Mouse (Mus musculus) heart, postnatal 14 days (tissue): ENCODE measurements around the gene Patj. TPM values are rescaled to one million over a fixed set of nuclear protein-coding genes. Genes with fewer than 3 reads are reported as not detected.
"Not testable (repeated sequence)": the region's sequence is repeated elsewhere in the genome, so short reads cannot be mapped to it uniquely, and the experiment has no call there.

ENCODE experiments used
- DNase-seq, 2 experiments: peaks; one replicate each; pipeline ENCODE4 v3.0.0; 2021 to 2022
- intact Hi-C: fragments of 180-260 bp; cut with DNase I; formaldehyde crosslinking; loops from one replicate; pipeline ENCODE4 v1.15.1; 2025
- total RNA-seq, 2 experiments: library from RNA; stranded (reverse); gene quantifications; 2 replicates each; pipeline ENCODE4 v1.2.3; 2021

Gene Patj
- total RNA-seq, 2 experiments from 2014 or later = 9.5 to 13.6 TPM

DNA sequence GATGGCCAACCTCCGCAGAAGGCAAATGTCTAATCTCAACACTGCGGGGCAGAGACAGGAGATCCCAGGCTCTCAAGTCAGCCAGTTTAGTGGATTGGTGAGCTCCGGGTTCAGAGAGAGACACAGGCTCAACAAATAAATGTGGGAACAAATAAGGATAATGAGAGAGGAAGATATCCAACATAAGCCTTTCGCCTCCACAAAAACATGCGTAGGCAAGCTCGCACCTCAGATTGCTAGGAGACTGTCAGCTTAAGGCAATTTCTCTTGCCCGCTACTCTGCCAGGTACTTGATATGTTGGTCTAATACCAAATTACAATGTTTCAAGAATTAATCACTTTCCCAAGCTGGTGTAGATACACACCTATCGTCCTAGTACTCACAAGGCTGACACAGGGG lies 315.3 kb downstream of the Patj start:
- DNase-seq = no peak
- intact Hi-C loops = no loop called here

- no peak for DNase-seq
- intact Hi-C loops = no loop called here
These were observed 322.4 kb downstream of the Patj start for GRCm38 (mm10) chr4:98717735-98718546.

GRCm38 (mm10) chr4:98718547-98718917 lies 322.9 kb downstream of the Patj start:
- DNase-seq = no peak
- intact Hi-C loops = no loop called here

GRCm38 (mm10) chr4:98722454-98722853 lies 326.9 kb downstream of the Patj start:
- intact Hi-C loops = loop anchor here (5.0 kb wide), 1 partner anchor 165 kb away; no protein-coding TSS in a partner anchor
- peak; percentile 42 to 69 for DNase-seq

DNA sequence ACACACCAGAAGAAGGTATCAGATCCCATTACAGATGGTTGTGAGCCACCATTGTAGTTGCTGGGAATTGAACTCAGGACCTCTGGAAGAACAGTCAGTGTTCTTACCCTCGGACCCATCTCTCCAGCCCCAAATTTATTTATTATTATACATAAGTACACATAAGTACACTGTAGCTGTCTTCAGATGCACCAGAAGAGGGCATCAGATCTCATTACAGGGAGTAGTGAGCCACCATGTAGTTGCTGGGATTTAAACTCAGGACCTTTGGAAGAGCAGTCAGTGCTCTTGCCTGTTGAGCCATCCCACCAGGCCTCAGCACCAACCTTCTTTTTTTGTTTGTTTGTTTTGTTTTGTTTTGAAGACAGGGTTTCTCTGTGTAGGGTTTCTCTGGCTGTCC lies 329.1 kb downstream of the Patj start:
- intact Hi-C loops = loop anchor here (5.0 kb wide), 1 partner anchor 163 kb away; no protein-coding TSS in a partner anchor

DNA sequence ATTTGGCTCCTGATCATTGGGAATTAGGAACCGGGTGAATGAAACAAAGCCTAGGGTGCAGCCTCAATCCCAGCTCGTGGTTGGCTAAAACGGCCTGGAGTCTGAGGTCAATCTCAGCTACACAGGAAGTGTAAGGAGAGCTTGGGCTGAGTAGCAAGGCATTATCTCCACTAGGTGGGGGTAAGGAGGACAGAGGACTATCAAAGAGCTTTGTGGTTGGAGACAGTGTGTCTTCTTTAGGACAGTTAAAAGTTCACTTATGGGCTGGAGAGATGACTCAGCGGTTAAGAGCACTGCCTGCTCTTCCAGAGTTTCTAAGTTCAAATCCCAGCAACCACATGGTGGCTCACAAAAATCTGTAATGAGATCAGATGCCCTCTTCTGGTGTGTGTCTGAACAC lies 329.9 kb downstream of the Patj start:
- DNase-seq = no peak
- intact Hi-C loops = no loop called here

More for the DNA sequence above, 329.1 kb downstream of the Patj start:
- DNase-seq = not testable (repeated sequence)

DNA sequence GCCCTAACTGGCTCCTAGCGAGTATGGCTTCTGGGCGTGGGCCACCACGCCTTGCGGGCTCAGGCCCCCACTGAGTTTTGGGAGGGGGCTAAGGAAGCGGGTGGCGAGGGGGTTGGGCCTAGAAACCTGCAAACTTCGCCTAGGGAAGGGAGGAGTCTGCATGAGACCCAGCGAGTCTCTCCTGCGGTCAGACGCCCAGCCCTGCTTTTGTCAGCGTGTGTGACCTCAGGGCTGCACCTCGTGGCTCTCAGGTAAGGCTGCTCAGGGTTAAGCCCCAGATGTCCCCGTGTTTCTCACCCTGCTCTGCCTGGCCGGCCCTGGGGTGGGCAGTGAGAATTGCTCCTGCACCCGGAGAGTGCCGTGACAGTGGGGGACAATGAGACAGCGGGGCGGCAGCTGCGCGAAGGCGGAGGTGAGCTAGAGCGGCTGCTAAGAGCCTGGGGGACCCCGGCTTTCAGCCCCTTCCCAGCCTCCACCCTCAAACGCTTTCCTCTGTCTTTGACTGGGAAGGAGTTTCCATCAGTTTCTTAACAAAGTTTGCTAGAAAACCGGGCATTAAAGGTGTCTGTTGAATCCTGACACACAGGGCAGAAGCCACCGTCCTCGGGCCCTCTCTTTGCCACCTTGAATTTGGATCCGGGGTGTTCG lies 331.1 kb downstream of the Patj start, which contains the start of gene L1td1:
Gene L1td1, plus strand, starts transcription at position 145 of the 648 bp plus-strand sequence.
- intact Hi-C loops = no loop called here

DNA sequence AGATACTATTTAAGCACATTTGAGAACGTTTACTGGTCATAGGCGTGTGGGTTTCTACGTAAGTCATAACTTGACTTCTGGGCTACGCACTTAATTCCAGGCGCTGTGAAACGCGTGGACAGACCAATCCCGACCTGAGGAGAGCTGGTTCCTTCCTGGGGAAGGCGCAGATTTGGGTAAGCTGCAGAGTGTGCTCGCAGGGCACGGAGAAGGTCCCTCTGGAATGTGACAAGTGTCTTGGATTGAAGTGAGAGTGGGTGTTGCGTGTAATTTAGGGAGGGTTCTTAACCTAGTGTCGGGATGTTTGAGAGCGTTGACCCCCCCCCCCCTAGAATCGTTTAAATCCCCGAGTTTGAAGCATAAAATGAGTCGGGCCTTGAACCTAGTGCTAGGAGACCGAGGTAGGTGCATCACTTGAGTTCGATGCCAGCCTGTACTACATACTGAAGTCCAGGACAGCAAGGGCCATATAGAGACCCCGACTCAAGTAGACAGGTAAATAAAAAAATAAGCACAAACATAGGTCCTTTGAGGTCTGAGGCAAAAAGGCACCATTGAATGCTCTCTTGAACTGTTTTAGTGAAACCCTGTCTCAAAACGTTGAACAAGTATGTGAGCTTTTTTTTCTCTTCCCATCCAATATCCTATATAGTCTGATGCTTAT lies 331.8 kb downstream of the Patj start:
- intact Hi-C loops = no loop called here
- no peak for DNase-seq

More for the DNA sequence above, 331.1 kb downstream of the Patj start, which contains the start of gene L1td1:
- no peak for DNase-seq

GRCm38 (mm10) chr4:98727959-98728347 lies 332.4 kb downstream of the Patj start:
- intact Hi-C loops = no loop called here
- no peak for DNase-seq

- intact Hi-C loops = no loop called here
These were observed 333.1 kb downstream of the Patj start for GRCm38 (mm10) chr4:98728716-98729115.

GRCm38 (mm10) chr4:98733660-98734059 lies 338.1 kb downstream of the Patj start:
- DNase-seq = no peak
- intact Hi-C loops = loop anchor here (5.0 kb wide), 1 partner anchor 84 kb away; the partner anchor contains the start of gene Kank4

More at GRCm38 (mm10) chr4:98728716-98729115, 333.1 kb downstream of the Patj start:
- DNase-seq = no peak

DNA sequence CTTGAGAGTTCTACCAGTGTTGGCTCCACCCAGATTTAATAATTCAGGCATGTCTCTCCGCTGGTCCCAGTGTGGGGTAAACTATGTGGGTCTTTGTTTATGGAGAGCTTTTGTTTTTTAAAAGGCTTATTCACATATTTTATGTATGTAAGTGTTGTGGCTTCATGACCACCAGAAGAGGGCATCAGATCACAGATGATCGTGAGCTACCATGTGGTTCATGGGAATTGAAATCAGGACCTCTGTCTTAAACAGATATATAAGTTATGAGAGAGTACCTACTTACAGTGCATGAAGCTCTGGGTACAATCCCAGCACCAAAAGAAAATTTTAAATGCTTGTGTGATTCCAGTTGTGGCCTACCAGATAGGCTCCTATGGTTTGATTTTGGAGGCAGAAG lies 344.2 kb downstream of the Patj start:
- intact Hi-C loops = loop anchor here (1.0 to 5.0 kb wide), 2 partner anchors 148 to 443 kb away; no protein-coding TSS in a partner anchor
- peak in 1 of 2 experiments; percentile 27 for DNase-seq

GRCm38 (mm10) chr4:98743209-98743905 lies 347.8 kb downstream of the Patj start:
- no peak for DNase-seq
- intact Hi-C loops = no loop called here

DNA sequence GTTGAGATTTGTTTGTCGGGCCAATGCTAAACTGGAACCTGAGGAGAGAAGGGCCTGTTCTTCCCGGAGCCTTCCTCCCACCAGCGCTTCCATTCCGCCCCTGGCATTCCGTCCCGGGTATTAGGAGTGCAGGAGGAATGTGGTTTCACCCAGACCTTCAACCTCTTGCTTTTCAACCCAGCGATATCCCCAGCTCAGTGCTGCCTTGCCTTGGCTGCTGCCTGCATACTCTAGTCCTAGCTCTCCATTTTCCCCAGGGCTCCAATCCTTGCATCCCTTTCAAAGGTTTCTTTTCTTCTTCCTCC lies 348.3 kb downstream of the Patj start:
- no peak for DNase-seq
- intact Hi-C loops = no loop called here

DNA sequence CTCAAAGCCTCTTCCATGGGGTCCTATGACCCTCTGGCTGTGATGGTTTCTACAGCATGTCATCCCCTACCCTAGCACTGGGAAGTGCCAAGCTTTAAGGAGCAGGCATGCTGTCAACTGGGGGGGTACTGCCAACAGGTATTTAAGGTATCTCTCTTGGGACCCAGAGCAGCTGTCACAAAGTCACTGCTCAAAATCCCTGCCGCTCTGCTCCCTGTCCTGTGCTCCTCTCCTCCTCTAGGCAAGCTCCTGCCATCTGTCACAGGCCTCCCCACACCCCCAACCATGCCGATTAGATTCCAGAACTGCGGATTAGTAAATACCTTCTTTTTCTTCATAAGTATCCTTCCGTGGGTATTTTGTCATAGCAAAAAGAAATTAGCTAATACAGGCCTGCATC lies 358.9 kb downstream of the Patj start:
- intact Hi-C loops = no loop called here
- no peak for DNase-seq

DNA sequence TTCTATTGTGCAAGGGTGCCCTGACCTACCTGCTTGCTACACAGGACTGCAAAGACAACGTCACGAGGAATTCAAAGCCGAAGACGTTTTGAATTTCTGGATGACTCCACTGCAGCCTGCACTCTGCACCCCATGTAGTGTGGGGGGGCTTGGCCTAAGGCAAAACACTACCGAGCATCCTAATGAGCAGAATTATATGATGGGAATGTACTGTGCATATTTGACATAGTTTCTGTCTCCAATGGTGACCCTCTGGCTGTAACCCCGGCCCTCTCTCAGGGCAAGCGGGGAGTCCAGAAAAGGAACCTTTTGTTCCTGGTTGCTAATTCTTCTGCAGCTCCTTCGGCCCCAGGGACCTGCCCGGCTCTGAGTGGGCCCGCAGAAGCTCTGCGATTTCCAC lies 360.6 kb downstream of the Patj start:
- intact Hi-C loops = no loop called here
- no peak for DNase-seq

DNA sequence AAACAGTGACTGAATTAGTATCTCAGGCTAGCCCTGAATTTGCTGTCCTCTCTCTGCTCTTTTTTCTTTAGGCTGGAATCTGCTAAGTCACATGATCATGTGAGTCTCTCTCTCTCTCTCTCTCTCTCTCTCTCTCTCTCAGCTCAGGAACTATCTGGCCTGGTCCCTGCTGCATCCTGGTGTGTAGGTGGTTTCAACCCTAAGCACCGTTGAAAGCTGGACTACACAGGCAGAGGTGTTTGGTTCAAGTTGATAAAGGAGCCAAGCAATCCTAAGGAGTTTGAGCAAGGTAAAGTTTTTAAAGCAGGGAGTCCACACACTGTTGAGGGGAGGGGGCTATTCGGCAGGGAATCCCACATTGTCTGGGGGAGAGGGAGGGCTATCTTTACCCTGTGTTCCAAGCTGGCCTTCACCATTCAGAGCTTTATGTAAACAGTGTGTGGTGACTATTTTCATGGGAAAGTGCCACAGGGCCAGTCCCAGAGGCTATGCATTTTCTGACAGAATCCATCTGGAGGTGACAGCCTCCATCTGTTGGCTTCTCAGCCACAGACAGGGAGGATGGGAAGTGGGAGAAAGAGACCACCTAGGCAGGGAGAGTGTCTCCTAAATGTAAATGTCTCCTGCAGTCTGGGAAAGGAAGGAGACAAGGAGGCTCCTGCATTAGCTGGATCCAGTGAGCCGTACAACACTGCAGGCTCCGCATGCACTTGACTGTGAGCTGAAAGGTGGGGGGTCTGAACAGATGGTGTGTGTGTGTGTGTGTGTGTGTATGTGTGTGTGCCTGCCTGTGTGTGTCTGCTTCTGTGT lies 362.6 kb downstream of the Patj start:
- peak in 1 of 2 experiments; percentile 9 for DNase-seq
- intact Hi-C loops = no loop called here

GRCm38 (mm10) chr4:98758872-98759518 lies 363.4 kb downstream of the Patj start:
- intact Hi-C loops = no loop called here
- no peak for DNase-seq
